Mouse (Mus musculus) cerebellum, adult 8-10 months (tissue): ENCODE measurements at regions not wholly inside any gene's neighbourhood (a gene's known extent, or its start where the extent isn't known, plus 50 kb on each side); places are given as distances from the start of the nearest gene placed in this dataset.

Source experiments
- DNase-seq: peaks from one replicate; pipeline ENCODE4 v3.0.0; 2022

DNA sequence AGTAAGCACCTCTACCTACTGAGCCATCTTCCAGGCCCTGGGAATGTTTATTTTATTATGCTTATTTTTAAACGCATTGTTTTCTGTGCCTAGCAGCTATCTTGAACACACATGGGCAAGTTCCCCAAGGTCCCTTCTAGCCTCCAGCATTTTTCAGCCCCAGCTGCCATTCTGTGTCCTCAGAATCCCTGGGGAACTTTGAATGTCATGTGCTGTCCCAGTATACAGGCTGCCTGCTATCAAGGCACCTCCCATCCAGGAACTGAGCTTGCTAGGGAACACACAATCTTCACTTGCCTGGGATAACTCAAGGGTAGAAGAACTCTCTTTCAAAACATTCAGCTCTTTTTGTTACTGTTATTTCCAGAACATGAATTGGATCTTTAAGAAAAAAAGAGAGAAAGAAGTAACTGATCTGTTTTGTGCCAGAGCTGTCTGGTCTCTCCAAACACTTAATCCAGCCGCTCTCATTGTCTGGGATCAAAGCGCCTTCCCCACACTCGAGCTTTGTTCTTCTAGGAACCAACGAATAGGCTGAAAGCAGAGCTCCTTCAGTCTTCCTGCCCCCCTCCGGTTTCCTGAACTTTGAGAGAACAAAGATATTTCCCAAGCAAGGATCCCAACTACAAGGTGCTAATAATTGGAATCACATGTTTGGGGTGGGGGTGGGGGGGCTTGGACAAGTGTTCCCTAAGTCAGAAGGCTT, 657.1 kb upstream of the Cdh11 start:
- DNase-seq = no peak

DNA sequence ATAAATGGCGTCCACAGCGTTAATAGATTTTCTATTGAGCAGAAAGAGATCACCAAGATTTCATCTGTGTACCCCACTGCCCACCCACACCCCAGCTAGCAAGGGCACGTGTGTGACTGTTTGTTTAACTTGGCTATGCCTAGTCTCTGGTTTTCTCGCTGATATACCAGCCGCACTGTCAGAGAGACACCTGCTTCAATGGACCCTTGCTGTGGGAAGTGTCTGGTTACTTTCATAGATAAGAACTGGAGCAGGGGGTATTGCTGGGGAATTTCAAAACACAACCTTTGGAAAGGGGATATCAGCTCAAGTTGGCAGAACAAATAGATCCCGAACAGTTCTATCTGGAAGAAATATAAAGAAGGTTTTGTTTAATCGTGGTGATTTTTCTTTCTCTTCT, 656.8 kb upstream of the Cdh5 start:
- no peak for DNase-seq

GRCm38 (mm10) chr8:103445378-103445777, 656.0 kb upstream of the Cdh5 start:
- DNase-seq = no peak

GRCm38 (mm10) chr8:103447916-103448315, 653.5 kb upstream of the Cdh5 start:
- no peak for DNase-seq

DNA sequence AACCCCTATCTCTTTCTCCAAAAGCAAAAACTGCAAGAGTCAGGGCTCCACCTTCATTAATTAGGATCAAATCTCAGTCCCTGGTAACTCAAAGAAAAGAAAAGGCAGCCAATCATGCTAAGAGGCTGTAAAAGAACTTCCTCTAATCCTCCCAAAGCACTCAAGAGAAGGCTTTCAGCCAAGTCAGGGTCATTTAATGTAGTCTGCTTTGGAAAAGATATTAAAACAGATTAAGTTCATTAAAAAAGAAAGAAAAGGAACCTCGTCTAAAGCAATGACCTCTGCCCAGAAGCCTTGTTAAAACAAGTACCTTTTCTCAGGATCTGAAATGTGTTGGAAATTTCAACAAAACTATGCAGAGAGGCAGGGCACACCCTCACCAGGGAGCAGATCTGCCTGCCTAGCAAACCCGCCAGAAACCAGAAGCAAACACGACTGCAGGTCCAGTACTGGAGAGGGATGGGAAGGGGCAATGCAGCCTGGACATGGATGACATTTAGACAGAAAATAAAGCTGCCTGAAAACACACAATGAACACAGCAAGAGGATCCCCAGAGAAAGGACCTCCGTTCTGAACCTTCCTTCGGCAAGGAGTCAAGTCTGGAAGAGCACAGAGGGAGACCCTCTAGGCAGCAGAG, 649.9 kb upstream of the Cdh5 start:
- no peak for DNase-seq

DNA sequence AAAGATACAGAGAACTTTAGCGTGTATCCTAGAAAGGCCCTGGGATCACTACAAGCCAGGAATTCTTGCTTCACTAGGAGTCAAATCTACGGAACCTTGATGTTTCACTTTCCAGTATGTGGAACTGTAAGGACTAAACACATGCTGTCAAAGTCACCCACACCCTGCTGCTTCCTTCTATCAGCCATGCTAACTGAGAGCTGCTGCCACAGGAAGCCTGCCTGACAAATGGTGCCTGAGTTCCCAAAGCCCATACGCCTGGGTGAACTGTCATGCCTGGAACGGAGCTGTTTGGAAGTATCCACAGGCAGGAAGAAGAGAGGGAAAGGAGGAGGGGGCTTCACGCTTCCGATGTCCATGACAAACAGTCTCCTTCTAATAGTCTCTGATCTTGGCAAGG, 644.2 kb upstream of the Cdh5 start:
- no peak for DNase-seq

- DNase-seq = no peak
Observed at GRCm38 (mm10) chr8:103463557-103463956, 637.9 kb upstream of the Cdh5 start.

- no peak for DNase-seq
Observed at GRCm38 (mm10) chr8:103464777-103465353, 636.6 kb upstream of the Cdh5 start.

- no peak for DNase-seq
Observed at GRCm38 (mm10) chr8:103467536-103468160, 633.8 kb upstream of the Cdh5 start.

DNA sequence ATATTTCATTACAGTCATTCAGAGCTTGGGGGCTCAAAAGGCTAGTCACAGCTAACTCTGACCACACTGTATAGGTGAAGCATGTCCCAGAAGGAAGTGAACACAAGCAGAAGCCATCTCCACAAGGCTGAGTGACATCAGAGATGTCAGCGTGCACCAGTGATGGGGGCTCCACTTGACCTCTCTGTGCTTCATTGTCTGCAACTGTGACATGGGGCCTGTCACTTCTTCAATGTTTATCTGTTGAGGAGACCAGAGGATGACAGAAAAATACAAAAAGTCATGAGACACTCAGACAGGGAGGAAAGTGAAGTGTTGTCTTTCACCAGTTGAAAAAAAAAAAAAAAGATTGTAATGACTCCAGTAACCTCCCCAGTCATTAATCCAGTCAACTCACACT, 632.4 kb upstream of the Cdh5 start:
- no peak for DNase-seq

DNA sequence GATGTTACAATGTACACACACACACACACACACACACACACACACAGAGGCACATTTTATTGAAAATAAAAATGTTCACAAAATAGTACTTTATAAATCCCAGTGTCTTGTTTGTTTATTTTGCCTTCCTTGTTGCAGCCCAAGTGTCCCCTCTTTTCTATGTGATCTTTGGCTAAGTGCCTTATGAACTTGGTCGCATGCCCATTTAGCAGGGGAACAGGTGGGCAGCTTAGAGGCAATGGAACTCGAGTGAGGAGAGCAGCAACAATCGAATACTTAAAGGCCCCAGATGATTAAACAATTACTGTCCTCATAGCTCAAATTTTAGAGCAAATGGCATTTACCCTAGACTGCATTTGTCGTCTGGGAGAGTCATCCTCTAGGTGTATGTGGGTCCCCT, 631.1 kb upstream of the Cdh5 start:
- DNase-seq = no peak

- DNase-seq = no peak
Observed at GRCm38 (mm10) chr8:103475816-103476797, 625.3 kb upstream of the Cdh5 start.

DNA sequence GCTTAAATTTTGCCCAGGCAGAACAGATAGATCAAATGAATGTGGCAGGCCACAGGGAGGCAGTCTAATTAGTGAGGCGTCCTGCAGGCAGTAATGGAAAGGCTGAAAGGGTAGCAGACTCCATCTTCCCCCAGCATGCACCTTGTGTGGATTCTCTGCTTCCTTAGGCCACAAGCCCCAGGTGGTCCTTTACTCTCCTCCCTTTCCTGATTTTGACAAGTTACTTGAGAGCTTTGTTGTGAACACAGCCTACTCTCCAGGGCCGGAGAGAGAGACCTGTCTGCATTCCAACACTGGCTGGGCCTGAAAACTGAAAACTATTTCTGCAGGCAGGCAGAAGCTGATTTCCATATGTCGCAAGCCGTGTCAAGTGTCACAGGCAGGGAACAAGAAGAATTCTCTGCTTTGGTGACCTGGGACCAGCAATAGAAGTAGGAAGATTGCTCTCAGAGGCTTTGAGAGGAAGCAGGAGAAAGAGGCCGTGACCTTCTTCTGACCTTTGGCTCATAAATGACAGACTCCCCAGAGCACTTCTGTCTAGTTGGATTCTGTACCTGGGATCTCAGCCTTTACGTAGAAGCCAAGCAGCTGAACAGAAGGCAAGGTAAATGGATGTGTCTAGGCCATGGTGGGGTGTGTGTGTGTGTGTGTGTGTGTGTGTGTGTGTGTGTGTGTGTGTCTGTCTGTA, 619.2 kb upstream of the Cdh5 start:
- no peak for DNase-seq

DNA sequence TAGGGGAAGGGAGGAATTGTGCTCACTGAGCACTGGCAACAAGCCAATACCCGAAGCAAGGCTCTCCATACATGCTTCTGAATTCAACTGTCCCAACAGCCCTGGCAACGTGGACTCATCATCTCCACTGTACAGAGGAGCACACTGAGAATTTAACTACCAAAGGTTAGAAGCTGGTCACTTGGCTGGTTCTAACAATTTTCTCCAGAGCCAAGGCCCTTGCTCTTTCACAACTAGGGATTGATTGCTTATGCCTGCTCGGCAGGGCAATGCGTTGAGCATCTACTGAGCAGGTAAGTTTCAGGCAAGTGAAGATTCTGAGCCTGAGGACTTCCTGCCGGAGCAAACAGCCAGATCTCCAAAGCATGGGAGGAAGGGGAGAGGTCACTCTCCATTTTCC, 616.0 kb upstream of the Cdh5 start:
- no peak for DNase-seq

DNA sequence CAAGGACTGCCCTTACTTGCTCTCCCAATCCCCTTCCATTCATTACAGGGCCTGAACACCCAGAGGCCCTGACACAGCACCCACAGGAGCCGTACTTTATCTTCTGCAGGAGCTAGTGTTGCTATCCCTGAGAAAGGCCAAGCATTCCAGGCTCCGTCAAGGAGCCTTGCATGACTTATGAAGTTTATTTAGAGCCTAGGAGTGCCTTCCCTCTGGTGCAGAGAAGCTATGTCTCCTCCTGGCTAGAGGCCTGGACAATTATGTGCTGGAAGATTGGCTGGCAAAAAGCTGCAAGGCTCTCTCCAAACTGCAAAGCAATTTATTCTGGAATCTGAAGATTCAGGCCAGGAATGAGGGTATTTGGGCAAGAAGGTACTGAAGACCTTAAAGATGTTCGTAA, 612.0 kb upstream of the Cdh5 start:
- no peak for DNase-seq

DNA sequence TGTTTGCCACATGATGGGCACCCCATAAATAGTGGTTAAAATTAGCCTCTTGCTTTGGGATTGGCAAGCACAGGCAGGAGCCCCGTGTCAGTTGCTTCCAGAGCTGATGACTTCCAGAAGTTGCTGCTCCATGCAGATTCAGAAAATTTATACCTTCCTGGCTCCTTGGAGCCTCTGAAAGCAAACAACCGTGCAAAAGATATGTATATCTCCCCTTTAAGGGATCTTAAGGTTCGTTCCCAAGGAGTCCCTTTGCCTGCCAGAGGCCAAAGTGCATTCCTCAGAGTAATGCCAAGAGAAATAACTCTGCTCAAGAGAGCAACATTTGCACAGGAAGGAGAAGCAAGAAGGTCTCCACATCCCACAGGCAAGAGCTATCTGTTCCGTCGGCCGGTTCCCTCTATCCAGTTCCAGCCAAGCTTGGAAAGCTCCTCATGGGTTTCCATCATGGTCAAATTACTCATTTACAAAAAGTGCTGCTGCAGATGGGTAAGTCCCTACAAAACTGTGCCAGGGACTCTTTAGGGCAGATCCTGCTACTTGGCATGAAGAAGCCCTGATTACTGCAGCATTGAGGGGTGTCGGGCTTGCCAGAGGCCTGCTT, 608.4 kb upstream of the Cdh5 start:
- no peak for DNase-seq

- no peak for DNase-seq
Observed at GRCm38 (mm10) chr8:103493932-103494493, 607.4 kb upstream of the Cdh5 start.

DNA sequence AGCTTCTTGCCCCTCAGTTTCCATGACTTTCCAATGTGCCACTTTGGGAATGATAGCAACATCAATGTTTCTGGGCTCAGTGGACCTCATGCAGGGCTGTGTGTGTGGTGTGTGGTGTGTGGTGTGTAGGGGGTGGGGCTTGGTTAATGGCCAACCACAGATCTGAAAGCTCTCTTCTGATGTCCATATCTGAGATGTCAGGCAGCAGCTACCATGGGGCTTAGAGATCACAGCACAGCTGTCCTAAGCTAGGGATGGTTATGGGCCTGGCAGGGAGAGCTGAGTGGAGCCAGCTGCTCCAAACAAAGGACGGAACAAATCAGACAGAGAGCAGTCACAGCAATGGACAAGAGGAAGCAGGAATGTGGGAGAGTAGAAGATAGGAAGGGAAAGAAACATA, 606.8 kb upstream of the Cdh5 start:
- no peak for DNase-seq

- no peak for DNase-seq
Observed at GRCm38 (mm10) chr8:103501328-103501727, 600.1 kb upstream of the Cdh5 start.

GRCm38 (mm10) chr8:103502991-103503767, 598.2 kb upstream of the Cdh5 start:
- no peak for DNase-seq

GRCm38 (mm10) chr8:103506334-103506733, 595.1 kb upstream of the Cdh5 start:
- DNase-seq = no peak
